Mouse (Mus musculus): ENCODE results near the gene Zfp174.

- TF ChIP-seq CTCF (IDR thresholded peaks at IDR 0.05; ENCODE audit: control insufficient read depth, insufficient read depth, insufficient read length), result no peak
- TF ChIP-seq MAX (IDR thresholded peaks at IDR 0.05), result no peak
Measured at GRCm38 (mm10) chr16:3859254-3859653, 12.2 kb downstream of the Zfp174 start.

Measured in C2C12 (cell line).